Mouse (Mus musculus) CH12.LX (cell line): ENCODE measurements around the gene Cry1.

Experiments
- GABPA ChIP-seq: IDR thresholded peaks from 2 replicates; pipeline ENCODE4 v1.6.1; 2012; ENCODE audit warnings: low read depth, low read length, improper control_type of control experiment, inconsistent platforms; ENCODE audit not compliant: insufficient replicate concordance
- MAZ ChIP-seq: IDR thresholded peaks from 2 replicates; pipeline ENCODE4 v1.6.1; 2012; ENCODE audit warnings: low read depth, mild to moderate bottlenecking, inconsistent platforms, low read length, improper control_type of control experiment, moderate library complexity
- POLR2A ChIP-seq: IDR thresholded peaks from 2 replicates; pipeline ENCODE4 v1.6.1; 2011; ENCODE audit warnings: low read depth, mild to moderate bottlenecking, improper control_type of control experiment, low read length

DNA sequence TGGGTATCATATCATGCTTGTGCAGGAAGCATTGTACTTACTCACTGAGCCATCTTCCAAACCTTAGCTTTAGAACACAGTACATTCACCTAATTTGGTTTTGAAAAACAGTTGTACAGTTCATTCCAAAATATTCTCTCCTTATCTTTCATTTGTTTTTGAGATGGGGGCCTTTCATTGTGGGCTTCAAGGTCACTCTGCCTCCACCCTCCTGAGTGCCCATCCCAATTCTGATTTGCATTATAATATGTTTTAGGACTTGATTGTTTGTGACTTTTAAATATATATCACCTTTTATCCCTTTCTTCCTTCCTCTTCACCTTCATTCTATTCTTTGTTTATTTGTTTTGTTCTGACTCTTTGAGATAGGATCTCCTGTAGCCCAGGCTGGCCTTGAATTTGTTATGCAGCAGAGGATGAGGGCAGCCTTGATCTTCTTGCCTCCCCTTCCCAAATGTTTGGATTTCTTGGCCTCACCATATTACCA is 24.3 kb upstream of the Cry1 start:
- TF ChIP-seq POLR2A = no peak
- TF ChIP-seq MAZ = no peak
- no peak for TF ChIP-seq GABPA
